Mouse (Mus musculus) neural tube, embryonic 10.5 days (tissue): Measurements from ENCODE around the gene Sacm1l.

Experiments used
- DNase-seq: peaks from one replicate; pipeline ENCODE4 v3.0.0-alpha.2; 2017; ENCODE audit warnings: low spot score; ENCODE audit errors: extremely low spot score

The Sacm1l gene

DNA sequence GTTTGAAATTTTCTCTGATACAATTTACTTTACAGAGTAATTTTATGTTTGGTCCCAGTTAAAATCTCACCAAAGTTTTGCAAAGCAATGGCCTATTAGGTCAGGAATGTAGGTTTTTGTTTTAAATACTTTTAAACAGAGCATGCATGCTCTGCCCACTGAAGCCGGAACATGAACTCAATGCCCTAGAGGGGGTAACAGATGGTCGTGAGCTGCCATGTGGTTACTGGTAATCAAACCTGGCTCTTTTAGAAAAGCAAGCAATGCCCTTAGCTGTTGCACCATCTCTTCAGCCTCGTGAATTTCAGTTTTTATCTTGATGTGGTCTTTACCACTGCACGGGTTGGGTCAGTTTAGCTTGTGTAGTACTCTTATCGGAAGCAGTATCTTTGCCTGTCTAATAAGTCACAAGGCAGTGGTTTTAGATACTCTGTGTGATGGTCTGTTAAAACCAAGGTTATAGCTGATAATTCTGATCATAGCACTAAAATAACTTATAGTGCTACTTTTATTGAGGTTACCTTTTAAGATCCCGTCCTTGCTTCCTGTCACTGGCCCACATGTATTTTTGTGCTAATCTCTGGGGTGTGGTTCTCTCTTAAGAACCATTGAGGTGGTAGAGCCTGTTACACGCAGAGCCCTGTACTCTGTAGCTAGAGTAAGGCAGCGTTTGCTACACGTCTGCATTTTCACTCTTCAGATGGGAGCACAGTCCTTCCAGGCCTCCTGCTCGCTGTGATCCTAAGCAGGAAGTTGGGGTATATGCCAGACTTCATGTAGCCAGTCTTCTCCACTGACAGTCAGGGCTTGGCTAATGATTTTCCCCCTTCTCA lies 48.0 kb downstream of the Sacm1l start:
- DNase-seq, result no peak

DNA sequence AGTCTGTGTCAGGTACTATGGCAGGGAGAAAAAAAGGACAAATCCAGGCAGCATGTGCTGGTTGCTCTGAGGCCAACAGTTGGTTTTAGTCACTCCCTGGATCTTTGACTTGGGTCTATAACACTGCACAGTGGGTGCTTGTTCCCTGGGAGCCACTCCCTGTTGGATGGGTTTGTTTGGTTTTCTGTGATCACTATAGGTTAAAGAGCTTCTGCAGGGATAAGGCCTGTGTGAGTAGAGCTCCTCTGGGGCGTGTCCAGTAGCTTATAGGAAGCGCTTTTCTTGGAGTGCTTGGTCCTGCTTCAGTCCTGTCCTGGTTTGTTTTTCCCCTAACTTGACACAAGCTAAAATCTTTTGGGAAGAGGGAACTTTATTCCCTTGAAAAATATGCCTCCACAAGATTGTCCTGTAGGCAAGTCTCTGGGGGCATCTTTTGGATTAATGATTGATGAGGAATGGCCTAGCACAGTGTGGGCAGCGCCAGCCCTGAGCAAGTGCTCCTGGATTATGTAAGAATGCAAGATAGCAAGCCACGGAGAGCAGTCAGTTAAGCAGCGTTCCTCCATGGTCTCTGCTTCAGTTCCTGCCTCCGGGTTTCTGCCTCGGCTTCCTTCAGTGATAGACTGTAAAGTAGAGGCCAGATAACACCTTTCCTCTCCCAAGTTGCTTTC lies 59.8 kb downstream of the Sacm1l start:
- DNase-seq, result no peak

DNA sequence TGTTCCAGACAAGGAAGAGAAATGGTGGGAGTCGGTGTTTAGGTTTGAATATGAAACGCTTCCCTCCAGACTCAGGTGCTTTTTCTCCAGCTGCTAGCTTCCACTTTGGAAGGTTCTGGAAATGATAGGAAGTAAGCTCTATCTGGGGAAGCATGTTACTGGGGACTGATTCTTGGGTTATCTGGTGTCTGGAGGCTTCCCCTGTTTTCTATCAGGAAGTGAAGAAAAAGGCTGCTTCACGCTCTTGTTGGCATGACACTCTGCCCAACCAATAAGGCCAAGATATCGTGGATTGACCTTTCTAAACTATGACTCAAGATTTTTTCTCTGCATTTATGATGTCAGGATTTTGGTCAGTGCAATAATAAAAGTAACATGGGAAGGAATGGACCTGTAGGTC lies 65.6 kb downstream of the Sacm1l start:
- no peak for DNase-seq

DNA sequence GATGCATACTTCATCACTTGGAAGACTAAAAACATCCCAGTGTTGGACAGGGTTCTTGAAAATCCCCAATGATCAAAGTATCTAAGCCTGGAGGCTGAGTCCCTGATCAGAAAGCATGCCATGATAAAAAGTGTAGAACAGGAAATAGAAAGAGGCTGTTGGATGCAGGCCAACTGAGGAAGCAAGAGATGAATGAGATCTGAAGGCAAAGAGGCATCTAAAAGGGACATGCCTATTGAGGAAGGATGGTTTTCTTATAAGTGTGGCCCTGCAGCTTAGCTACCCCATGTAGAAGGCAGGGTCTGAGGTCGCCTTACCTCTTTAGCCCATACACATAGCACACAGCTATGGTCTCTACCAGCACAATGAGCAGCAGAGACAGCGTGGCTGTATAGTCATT lies 67.4 kb downstream of the Sacm1l start:
- no peak for DNase-seq

DNA sequence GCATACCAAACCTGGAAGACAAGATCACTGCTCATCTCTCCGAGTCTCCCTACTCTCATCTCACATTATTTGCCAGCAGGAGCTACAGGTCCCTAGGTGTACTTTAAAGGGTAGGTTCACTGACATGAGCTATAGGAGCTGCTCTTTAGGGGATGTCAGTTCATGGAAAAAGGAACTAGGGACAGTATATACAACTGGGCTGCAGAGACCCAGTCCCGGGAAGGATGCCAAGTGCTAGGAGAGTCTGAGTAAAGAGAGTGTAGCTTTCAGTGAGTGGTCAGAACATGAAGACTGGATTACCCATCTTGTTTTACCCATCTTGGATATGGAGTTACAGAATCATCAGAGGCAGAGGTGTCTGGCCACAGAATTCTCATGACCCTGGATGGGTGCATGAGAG lies 67.8 kb downstream of the Sacm1l start:
- no peak for DNase-seq

DNA sequence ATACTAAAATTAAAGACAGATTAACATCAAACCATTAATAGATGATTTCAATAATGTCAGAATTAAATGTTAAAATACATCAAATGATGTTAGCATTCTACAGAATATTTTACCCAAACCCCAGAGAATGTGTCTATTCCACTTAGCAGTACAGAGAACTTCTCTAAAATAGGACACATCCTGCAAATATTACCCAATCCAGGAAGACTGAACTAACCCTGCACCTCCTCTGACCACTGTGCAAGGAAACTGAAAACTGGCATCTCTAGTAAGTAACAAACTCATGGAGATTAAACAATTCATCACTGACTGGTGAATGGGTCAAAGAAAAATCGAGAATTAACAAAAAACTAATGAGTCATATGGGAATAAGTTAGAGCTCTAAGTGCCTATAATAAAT lies 72.0 kb downstream of the Sacm1l start:
- DNase-seq, result no peak

DNA sequence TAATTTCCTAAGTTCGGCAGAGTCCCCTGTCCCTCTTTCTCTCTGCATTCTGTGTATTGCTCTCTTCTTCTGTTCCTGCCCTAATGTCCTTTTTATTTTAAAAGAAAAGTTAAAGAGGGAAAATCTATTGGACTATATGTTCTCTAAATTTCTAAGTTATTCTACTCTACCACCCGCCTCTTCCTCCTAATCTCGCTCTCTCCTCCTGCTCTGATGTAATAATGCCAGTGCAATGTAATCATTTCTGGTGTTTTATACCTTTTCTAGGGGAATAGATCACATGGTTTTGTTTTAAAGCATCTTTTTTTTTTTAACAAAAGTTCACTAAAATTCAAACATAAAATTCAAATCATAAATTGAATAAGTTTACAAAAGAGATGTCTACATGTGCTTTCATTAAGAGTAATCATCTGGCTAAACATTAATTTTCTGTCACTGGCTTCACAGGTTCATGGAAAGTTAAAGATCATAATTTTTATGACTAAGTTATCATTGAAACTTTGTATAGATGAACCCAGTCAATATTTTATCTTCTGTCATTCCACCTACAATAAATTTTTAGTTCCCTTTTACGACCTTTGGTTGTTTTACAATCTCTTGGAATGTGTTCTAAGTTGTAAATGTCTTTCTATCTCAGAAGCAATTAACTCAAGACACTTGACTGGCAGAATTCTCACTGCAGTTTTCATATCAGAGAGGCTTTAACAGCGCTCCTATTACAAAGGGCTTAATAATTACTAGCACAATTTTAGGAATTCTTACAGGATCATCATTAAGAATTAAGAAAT lies 90.9 kb downstream of the Sacm1l start:
- DNase-seq, result no peak

DNA sequence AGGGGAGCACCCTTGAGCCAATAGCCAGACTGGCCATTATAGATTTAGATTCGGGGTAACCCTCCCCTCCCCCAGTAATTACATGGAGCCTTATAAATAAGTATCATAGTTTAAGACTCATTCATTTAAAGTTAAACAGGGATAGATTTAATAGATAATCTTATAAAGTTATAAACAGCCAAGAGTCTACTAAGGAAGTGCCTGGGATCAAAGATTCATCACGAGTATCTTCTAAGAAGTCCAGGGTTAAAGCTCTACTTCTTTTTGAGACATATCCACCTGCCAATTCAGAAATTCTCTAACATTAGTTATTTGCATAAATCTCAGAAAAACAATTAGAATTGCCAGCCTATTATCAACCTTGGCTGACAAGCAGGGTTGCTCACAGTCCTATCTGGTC lies 95.2 kb downstream of the Sacm1l start:
- DNase-seq, result no peak

DNA sequence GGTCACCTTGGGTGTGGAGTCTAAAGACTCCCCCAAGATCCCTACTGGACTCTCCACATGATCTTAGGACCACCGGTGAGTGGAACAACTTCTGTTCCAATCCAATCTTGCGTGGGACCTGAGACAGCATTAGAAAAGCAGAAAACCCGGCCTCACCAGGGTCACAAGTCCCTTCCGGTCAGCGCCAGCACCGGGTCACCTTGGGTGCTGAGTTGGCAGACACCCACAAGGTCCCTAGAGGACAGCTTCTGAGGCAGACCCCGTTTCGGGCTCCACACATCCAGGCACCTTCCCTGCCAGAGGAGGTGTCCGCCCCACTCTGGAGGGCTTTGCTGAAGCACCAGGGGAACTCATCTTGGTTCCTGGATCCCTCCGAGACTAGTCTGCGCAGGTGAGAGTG lies 96.3 kb downstream of the Sacm1l start:
- no peak for DNase-seq

DNA sequence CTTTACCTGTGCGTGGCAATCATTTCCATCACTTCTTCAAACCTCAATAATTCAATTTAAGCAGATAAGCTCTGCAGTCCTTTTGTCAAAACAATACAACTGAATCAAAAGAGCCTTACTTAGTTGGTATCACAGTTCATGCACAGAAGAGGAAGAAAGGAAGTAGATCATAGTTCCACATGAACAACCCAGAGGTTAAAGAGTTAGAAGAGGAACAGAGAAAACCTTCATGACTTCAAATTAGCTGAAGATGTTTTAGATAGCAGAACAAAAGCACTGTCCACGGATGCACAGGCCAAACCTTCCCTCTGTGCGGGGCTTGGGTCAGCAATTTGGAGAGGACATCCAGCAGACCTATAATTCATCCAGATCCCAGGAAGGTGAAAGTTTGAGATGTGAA lies 102.1 kb downstream of the Sacm1l start:
- no peak for DNase-seq

DNA sequence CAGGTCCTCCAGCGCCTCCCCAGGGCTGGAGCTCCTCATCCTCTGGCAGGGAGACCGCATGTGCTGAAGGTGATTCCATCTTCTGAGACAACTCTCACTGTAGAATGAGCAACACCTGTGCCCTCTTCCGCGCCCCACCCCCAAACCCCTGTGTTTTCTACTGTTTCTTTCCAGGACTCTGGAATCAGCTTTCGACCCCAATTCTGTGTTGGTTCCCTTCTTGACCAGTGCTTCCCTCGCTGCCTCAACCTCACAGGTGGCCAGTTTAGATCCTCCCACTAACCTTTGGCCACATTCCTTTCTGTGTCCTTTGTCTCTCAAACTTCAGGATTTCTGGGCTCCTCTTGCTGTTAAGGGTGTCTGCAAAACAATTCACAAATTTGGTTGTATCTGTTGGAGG lies 102.7 kb downstream of the Sacm1l start, which contains the start of gene Slc6a20b:
Gene Slc6a20b (minus strand): TSS at position 285 of the 400 bp plus-strand sequence.
- no peak for DNase-seq

DNA sequence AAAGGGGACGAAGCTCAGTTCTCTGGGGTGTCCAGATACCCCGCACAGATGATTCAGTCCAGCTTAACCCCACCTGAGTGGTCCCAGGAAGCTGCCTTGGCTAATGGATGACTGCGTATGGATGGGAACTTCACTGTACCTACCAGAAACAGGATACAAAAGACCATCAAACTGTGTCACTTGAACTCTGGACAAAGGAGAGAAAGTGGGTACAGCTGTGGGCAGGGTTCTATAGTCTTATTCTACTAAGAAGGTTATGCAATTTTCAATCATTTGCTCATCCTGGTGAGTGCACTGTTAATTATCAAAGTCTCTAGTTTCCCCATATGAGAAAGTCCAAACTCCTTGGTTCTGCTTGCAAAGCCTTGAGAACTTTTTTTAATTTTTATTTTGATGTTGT lies 103.4 kb downstream of the Sacm1l start:
- DNase-seq, result no peak

DNA sequence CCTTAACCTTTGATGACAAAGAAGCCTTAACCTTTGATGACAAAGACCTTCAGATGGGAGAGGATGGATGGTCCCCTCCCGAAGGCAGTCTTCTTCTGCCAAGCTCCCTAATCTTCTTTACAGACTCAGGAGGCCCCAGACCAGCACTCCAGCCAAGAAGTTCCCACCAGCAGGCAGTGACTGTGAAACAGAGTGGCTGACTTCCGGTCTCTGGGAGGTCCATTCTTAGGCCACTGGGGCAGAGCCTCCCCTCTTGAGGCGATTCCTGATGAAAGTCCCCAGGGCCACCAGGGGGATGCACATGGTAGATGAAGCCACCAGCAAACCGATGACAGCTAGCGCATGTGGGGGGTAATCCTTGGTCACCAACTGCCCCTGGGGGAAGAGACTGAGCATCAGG lies 107.2 kb downstream of the Sacm1l start:
- no peak for DNase-seq

DNA sequence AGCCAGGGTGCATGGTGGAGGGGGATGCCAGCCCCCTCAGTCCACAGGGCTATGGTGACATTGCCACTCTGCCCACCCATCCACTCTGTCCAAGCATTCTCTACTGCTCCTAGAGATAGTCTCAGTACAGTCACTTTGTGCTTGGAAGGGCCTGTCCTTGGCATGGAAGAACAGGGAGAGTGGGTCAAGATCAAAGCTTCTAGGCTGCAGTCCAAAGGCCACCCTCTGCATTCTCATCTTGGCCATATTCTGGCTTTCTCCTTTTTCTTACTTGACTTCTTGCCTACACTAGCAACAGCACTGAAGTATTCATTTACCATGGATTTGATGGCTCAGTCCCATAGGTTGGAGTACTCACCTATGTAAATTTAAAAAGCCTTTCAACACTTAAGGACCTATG lies 108.7 kb downstream of the Sacm1l start:
- DNase-seq, result no peak

DNA sequence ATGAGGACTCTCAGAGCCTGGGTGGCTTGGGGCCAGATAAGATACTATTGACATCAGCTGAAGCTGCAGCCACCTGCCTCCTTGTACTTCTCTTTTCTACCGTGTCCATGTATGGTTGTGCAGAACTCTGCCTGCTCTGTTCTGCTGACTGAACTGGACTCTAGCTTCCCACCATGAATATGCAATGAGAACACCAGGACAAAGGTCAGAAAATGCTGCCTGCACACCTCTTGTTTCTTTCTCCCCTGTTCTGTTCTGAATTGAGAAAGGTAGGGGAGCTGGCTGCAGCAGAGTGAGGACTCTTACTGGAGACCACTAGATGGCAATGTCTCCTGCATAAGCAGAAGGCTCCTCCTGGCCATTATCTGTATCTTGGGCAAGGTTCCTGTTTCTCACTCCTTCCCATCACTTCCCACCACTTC lies 109.1 kb downstream of the Sacm1l start:
- DNase-seq, result no peak

DNA sequence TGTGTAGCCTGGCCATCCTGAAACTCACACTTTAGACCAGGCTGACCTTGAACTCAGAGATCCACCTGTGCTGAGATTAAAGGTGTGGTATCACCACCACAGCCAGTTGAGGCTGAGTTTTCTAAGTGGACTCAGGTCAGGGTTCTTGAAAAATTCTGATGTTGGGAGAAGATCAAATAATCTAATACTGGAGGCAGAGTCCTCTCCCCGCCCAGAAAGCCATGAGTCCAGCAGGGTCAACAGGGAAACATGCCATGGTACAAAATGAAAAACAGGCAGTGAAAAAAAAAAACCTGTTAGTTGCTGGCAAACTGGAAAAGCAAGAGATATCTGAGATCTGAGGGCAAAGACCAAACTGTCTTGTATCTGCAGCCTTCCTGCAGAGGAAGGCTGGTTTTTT lies 110.5 kb downstream of the Sacm1l start:
- no peak for DNase-seq
